Mouse (Mus musculus) ES-CJ7 (cell line): ENCODE measurements around the gene Edn2.

Source experiments
- DNase-seq: peaks from one replicate; pipeline ENCODE4 v3.0.0; 2011; ENCODE audit warnings: low read depth, low spot score

Gene Edn2

GRCm38 (mm10) chr4:120153736-120154135 lies 7.3 kb upstream of the Edn2 start:
- no peak for DNase-seq

GRCm38 (mm10) chr4:120158714-120159310 lies 2.2 kb upstream of the Edn2 start:
- peak; percentile 56 for DNase-seq

- DNase-seq = no peak
Measured at GRCm38 (mm10) chr4:120162586-120162985, 1.6 kb downstream of the Edn2 start.

GRCm38 (mm10) chr4:120163242-120163641 lies 2.2 kb downstream of the Edn2 start:
- no peak for DNase-seq

GRCm38 (mm10) chr4:120164316-120164715 lies 3.3 kb downstream of the Edn2 start:
- DNase-seq = no peak

GRCm38 (mm10) chr4:120167778-120168177 lies 6.8 kb downstream of the Edn2 start:
- DNase-seq = no peak

GRCm38 (mm10) chr4:120168346-120168745 lies 7.3 kb downstream of the Edn2 start:
- DNase-seq = no peak

- no peak for DNase-seq
Measured at GRCm38 (mm10) chr4:120170387-120170936, 9.5 kb downstream of the Edn2 start.

- DNase-seq = no peak
Measured at GRCm38 (mm10) chr4:120172050-120172684, 11.2 kb downstream of the Edn2 start.

- no peak for DNase-seq
Measured at GRCm38 (mm10) chr4:120179123-120179522, 18.1 kb downstream of the Edn2 start.

GRCm38 (mm10) chr4:120180535-120180934 lies 19.5 kb downstream of the Edn2 start:
- DNase-seq = no peak

- peak; percentile 19 for DNase-seq
Measured at GRCm38 (mm10) chr4:120184374-120184991, 23.5 kb downstream of the Edn2 start.

- peak; percentile 51 for DNase-seq
Measured at GRCm38 (mm10) chr4:120186441-120186840, 25.4 kb downstream of the Edn2 start.

- peak; percentile 68 for DNase-seq
Measured at GRCm38 (mm10) chr4:120186934-120187333, 25.9 kb downstream of the Edn2 start.

GRCm38 (mm10) chr4:120188204-120188603 lies 27.2 kb downstream of the Edn2 start:
- no peak for DNase-seq

GRCm38 (mm10) chr4:120188651-120189161 lies 27.7 kb downstream of the Edn2 start:
- no peak for DNase-seq

GRCm38 (mm10) chr4:120189941-120190340 lies 28.9 kb downstream of the Edn2 start:
- DNase-seq = no peak

GRCm38 (mm10) chr4:120191987-120192386 lies 31.0 kb downstream of the Edn2 start:
- no peak for DNase-seq

GRCm38 (mm10) chr4:120194026-120194425 lies 33.0 kb downstream of the Edn2 start:
- no peak for DNase-seq

- DNase-seq = no peak
Measured at GRCm38 (mm10) chr4:120194965-120195364, 34.0 kb downstream of the Edn2 start.

GRCm38 (mm10) chr4:120199184-120199885 lies 38.3 kb downstream of the Edn2 start:
- DNase-seq = no peak
